Mouse (Mus musculus): ENCODE results near the gene 4930455H04Rik.

- no peak for TF ChIP-seq CTCF (IDR thresholded peaks at IDR 0.05; ENCODE audit: low read depth)
- no peak for TF ChIP-seq EP300 (IDR thresholded peaks at IDR 0.05; ENCODE audit: low read depth)
Observed at GRCm38 (mm10) chr3:117001686-117002485, 33.8 kb downstream of the 4930455H04Rik start.
